Mouse (Mus musculus): Measurements from ENCODE around the gene Tmem198b.

- TF ChIP-seq CTCF (IDR thresholded peaks at IDR 0.05; ENCODE audit: low read depth) = no peak
- no peak for TF ChIP-seq EP300 (IDR thresholded peaks at IDR 0.05; ENCODE audit: low read depth)
Observed at GRCm38 (mm10) chr10:128820217-128820616, 16.0 kb upstream of the Tmem198b start.

Data from liver, embryonic 14.5 days (tissue).